Mouse (Mus musculus): ENCODE results near the gene Bche. TPM values are rescaled to one million over a fixed set of nuclear protein-coding genes. Genes with fewer than 3 reads are reported as not detected.

Bche gene
- not detected for polyA plus RNA-seq (2017; shearing (Covaris generic))

- ATAC-seq = no peak
Measured at GRCm38 (mm10) chr3:73708410-73708714, at the start of gene Bche. TSS of gene Bche (minus strand) at chr3:73708415.

GRCm38 (mm10) chr3:73741998-73742397 is 33.8 kb upstream of the Bche start:
- no peak for ATAC-seq

- ATAC-seq = no peak
Measured at GRCm38 (mm10) chr3:73731677-73732076, 23.5 kb upstream of the Bche start.

GRCm38 (mm10) chr3:73729511-73729910 is 21.3 kb upstream of the Bche start:
- no peak for ATAC-seq

GRCm38 (mm10) chr3:73725711-73726110 is 17.5 kb upstream of the Bche start:
- no peak for ATAC-seq

GRCm38 (mm10) chr3:73724869-73725268 is 16.7 kb upstream of the Bche start:
- no peak for ATAC-seq

- ATAC-seq = no peak
Measured at GRCm38 (mm10) chr3:73717610-73718284, 9.5 kb upstream of the Bche start.

- no peak for ATAC-seq
Measured at GRCm38 (mm10) chr3:73709871-73710270, 1.7 kb upstream of the Bche start.

GRCm38 (mm10) chr3:73707461-73708409 is 480 bp downstream of the Bche start:
- no peak for ATAC-seq

GRCm38 (mm10) chr3:73706544-73706943 is 1.7 kb downstream of the Bche start:
- no peak for ATAC-seq

GRCm38 (mm10) chr3:73698889-73699288 is 9.3 kb downstream of the Bche start:
- no peak for ATAC-seq

- ATAC-seq = no peak
Measured at GRCm38 (mm10) chr3:73673333-73673732, 34.9 kb downstream of the Bche start.

GRCm38 (mm10) chr3:73668172-73668571 is 40.0 kb downstream of the Bche start:
- no peak for ATAC-seq

GRCm38 (mm10) chr3:73667245-73668131 is 40.7 kb downstream of the Bche start:
- no peak for ATAC-seq

- ATAC-seq = no peak
Measured at GRCm38 (mm10) chr3:73650281-73650680, 57.9 kb downstream of the Bche start.

GRCm38 (mm10) chr3:73647064-73647463 is 61.2 kb downstream of the Bche start:
- no peak for ATAC-seq

- no peak for ATAC-seq
Measured at GRCm38 (mm10) chr3:73611421-73611820, 96.8 kb downstream of the Bche start.

GRCm38 (mm10) chr3:73591757-73592533 is 116.3 kb downstream of the Bche start:
- no peak for ATAC-seq

All from inflammation-experienced regulatory T-cells, adult 6 months (primary cell).